Mouse (Mus musculus): ENCODE results near the gene Ttc28.

- TF ChIP-seq CTCF (IDR thresholded peaks at IDR 0.05; ENCODE audit: low read depth) (no peak), EP300 (IDR thresholded peaks at IDR 0.05; ENCODE audit: low read depth) (no peak)
Observed at GRCm38 (mm10) chr5:111218111-111218891, 338.7 kb downstream of the Ttc28 start.
